Comparison of ENCODE assay signal across 9 mouse cellular contexts in the genomic region with DNA sequence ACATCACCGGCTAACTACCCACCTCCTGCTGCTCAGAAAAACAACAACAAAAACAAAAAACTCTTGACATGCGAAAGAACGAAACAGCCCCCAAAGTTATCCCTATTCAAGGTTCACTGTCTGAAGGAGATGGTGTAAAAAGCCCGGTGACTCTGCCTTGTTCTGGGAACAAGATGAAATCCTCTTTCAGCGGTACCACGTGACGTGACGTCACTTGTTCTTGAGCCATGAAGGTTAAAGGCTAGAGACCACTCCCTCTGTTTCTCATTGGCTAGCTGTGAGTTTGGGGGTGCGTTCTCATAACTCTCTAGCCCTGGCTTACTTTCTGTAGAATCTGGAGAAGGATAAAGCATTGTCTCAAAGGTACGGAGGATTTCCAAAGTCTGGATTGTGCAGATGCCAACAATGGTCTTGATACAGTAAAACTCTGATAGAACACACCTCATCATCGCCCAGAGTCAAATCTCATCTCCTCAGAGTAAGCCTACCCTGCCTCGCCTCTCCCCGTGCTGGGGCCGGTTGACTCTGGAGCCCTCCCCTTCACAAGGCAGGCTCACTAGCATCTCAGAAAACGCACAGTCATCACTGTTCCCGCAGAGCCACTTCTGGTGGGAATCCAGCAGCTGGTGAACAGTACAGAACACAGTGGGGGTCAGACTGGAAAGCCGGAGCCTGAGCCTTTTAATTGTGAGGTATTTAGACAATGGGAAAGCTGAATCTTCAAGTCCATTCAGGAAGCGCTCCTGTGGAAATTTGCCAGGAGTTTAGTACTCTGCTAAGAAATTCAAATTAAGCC.
A peak's percentile ranks its signal among the peaks of the same experiment; 100 is the strongest.
DNase-seq lines count a peak whose midpoint lies in the region; ATAC-seq and TF ChIP-seq lines count a peak whose summit lies in the region.
"Had no signal": no experiment of that assay in that cellular context is flagged by ENCODE, and none has a peak within 500 bp of the region (broad histone marks: within the 10 kb centered on the region; RNA-seq: fewer than 3 reads in every experiment).

No protein-coding gene starts in this region.

- 0 out of 2 replicates have a peak, but pooled peaks have one; percentile 36 for ATAC-seq in heart, postnatal 0 days (ENCODE audit: insufficient read depth, low read depth)
- peak; percentile 44; the same call in 1 of the 2 replicates for ATAC-seq in limb, embryonic 14.5 days (ENCODE audit: low FRiP score, low read depth)

- no peak for DNase-seq in heart, postnatal 0 days (ENCODE audit: low spot score)
- DNase-seq in heart, postnatal 36 days, result no peak
- DNase-seq in CH12.LX (ENCODE audit: extremely low read depth), result no peak
- peak; percentile 95 for DNase-seq in ZHBTc4 (ENCODE audit: low read depth, low spot score)
- DNase-seq in limb, embryonic 14.5 days (ENCODE audit: low spot score), result peak; percentile 20
- no peak for DNase-seq in thymus, postnatal 14 days
- DNase-seq in ovary, postnatal 14 days (ENCODE audit: low spot score), result no peak
- no peak for DNase-seq in gastrocnemius, adult 18-20 months (ENCODE audit: low spot score)
- DNase-seq: lung, adult 2 months had no signal

- H3K79me2 ChIP-seq in CH12.LX (replicated peaks; ENCODE audit: control insufficient read depth, extremely low read depth, insufficient read depth, poor library complexity, severe bottlenecking), result no peaks in the 10 kb centered on the region

- no peak for TF ChIP-seq CTCF in heart, postnatal 0 days (IDR thresholded peaks at IDR 0.05; ENCODE audit: low read depth)
- TF ChIP-seq CTCF in CH12.LX (conservative IDR thresholded peaks at IDR 0.05 in 1 of 2, IDR thresholded peaks at IDR 0.05 in 1 of 2; ENCODE audit: low read depth in 2 of 2, low read length in 2 of 2), result no peak

- no peak overlapping the region for H3K9ac ChIP-seq in heart, postnatal 0 days (replicated peaks; ENCODE audit: low read depth, low read length)
- no peak overlapping the region for H3K9ac ChIP-seq in CH12.LX (ENCODE audit: insufficient read depth, low read depth)
- no peak overlapping the region for H3K9ac ChIP-seq in limb, embryonic 14.5 days (ENCODE audit: low read depth, low read length, severe bottlenecking)

- H3K27ac ChIP-seq in heart, postnatal 0 days (ENCODE audit: low read depth), result no peak overlapping the region
- no peak overlapping the region for H3K27ac ChIP-seq in CH12.LX (ENCODE audit: insufficient read depth, low read depth)
- H3K27ac ChIP-seq in limb, embryonic 14.5 days (replicated peaks; ENCODE audit: low read depth, low read length), result no peak overlapping the region

- H3K27me3 ChIP-seq in heart, postnatal 0 days (ENCODE audit: control insufficient read depth, insufficient read depth, low read length), result peaks cover 5% of the 10 kb centered on the region
- H3K27me3 ChIP-seq in CH12.LX (replicated peaks), result peaks cover 12% of the 10 kb centered on the region
- H3K27me3 ChIP-seq in limb, embryonic 14.5 days (ENCODE audit: control insufficient read depth, insufficient read depth, low read length), result no peaks in the 10 kb centered on the region

- H3K36me3 ChIP-seq in heart, postnatal 0 days (replicated peaks; ENCODE audit: control insufficient read depth, insufficient read depth, low read length), result no peaks in the 10 kb centered on the region
- H3K36me3 ChIP-seq in CH12.LX (replicated peaks in 1 of 2; ENCODE audit: control insufficient read depth in 1 of 2, insufficient read depth in 1 of 2, low read length in 1 of 2), result no peaks in the 10 kb centered on the region
- no peaks in the 10 kb centered on the region for H3K36me3 ChIP-seq in limb, embryonic 14.5 days (ENCODE audit: control insufficient read depth, insufficient read depth, low read length)

- intact Hi-C loops in heart, postnatal 36 days (cut with DNase I), result no loop called here

- no peaks in the 10 kb centered on the region for H3K9me3 ChIP-seq in heart, postnatal 0 days (replicated peaks; ENCODE audit: control insufficient read depth, low read length)
- peaks cover 2% of the 10 kb centered on the region for H3K9me3 ChIP-seq in CH12.LX (replicated peaks; ENCODE audit: low read length)
- H3K9me3 ChIP-seq in limb, embryonic 14.5 days (ENCODE audit: control insufficient read depth, low read length), result no peaks in the 10 kb centered on the region

- H3K4me1 ChIP-seq in heart, postnatal 0 days (ENCODE audit: control insufficient read depth, insufficient read depth), result no peaks in the 10 kb centered on the region
- peaks cover 0 to 2% of the 10 kb centered on the region in 2 experiments; a peak in 1 of 4 replicates for H3K4me1 ChIP-seq in CH12.LX (ENCODE audit: control insufficient read depth in 1 of 2, insufficient read depth in 2 of 2)
- no peaks in the 10 kb centered on the region for H3K4me1 ChIP-seq in limb, embryonic 14.5 days (ENCODE audit: control insufficient read depth, insufficient read depth, low read length)

- no peak for TF ChIP-seq EP300 in heart, postnatal 0 days (IDR thresholded peaks at IDR 0.05; ENCODE audit: low read depth)
- TF ChIP-seq EP300 in CH12.LX (IDR thresholded peaks at IDR 0.05; ENCODE audit: low read length), result no peak

- H3K4me2 ChIP-seq in heart, postnatal 0 days (ENCODE audit: low read depth, low read length), result no peak overlapping the region
- H3K4me2 ChIP-seq in CH12.LX (ENCODE audit: insufficient read depth, low read depth, poor library complexity, severe bottlenecking), result no peak overlapping the region
- no peak overlapping the region for H3K4me2 ChIP-seq in limb, embryonic 14.5 days (replicated peaks; ENCODE audit: low read depth, low read length, severe bottlenecking)

- WGBS in heart, postnatal 0 days, result 51% methylated on average over 18 of the region's 18 CpGs
- 54% methylated on average over 18 of the region's 18 CpGs for WGBS in limb, embryonic 14.5 days

- dilution Hi-C loops in CH12.LX (cut with MboI; ENCODE audit: extremely low pct_ligation_motif_present, extremely low pct_unique_long_range_greater_than_20kb, low sequenced_read_pairs), result no loop called here

- TF ChIP-seq POLR2A in CH12.LX (IDR thresholded peaks at IDR 0.05; ENCODE audit: low read depth, low read length), result no peak
- no peak for TF ChIP-seq POLR2A in limb, embryonic 14.5 days (IDR thresholded peaks at IDR 0.05; ENCODE audit: borderline replicate concordance, extremely low read depth, insufficient read depth, insufficient read length)

- TF ChIP-seq RAD21 in CH12.LX (IDR thresholded peaks at IDR 0.05; ENCODE audit: low read depth, low read length), result no peak

- in situ Hi-C loops in CH12.LX (cut with MboI; ENCODE audit: low pct_ligation_motif_present, low pct_unique_long_range_greater_than_20kb, low sequenced_read_pairs), result no loop called here

- H3K4me3 ChIP-seq in heart, postnatal 0 days (ENCODE audit: low read depth, low read length), result no peak overlapping the region
- no peak overlapping the region for H3K4me3 ChIP-seq in CH12.LX (replicated peaks in 1 of 3; ENCODE audit: low read depth in 2 of 3, low read length in 2 of 3, poor library complexity in 1 of 3)
- no peak overlapping the region for H3K4me3 ChIP-seq in limb, embryonic 14.5 days (replicated peaks; ENCODE audit: low read length)

TF ChIP-seq in CH12.LX, 34 proteins besides CTCF, POLR2A, EP300 and RAD21:
- TF ChIP-seq JUN (IDR thresholded peaks at IDR 0.05; ENCODE audit: insufficient read depth, low read depth, low read length) (no peak), MAFK (IDR thresholded peaks at IDR 0.05; ENCODE audit: insufficient replicate concordance, low read length) (0 out of 2 replicates have a peak, but pooled peaks have one; percentile 5), USF1 (IDR thresholded peaks at IDR 0.05; ENCODE audit: low read depth, low read length) (peak; percentile 49)

Comparison
In these comparisons a context has a peak if more than half of its experiments do, and no peak if none do; other contexts are left out.
1. DNase-seq: peak in ZHBTc4 (single experiment) and limb, embryonic 14.5 days (single experiment); none in heart, postnatal 0 days (single experiment), heart, postnatal 36 days (0 of 2), CH12.LX (single experiment), thymus, postnatal 14 days (single experiment), ovary, postnatal 14 days (single experiment) and gastrocnemius, adult 18-20 months (single experiment).